Mouse (Mus musculus) midbrain, embryonic 12.5 days (tissue): Measurements from ENCODE around the gene Tctn1. TPM values are rescaled to one million over a fixed set of nuclear protein-coding genes. Genes with fewer than 3 reads are reported as not detected.
"Not testable (repeated sequence)": the region's sequence is repeated elsewhere in the genome, so short reads cannot be mapped to it uniquely, and the experiment has no call there.

ENCODE experiments used
- ATAC-seq: fragments of 200-750 bp; cut with Nextera tagmentation; 2 replicates; pipeline ENCODE4 v1.8.0; 2017; ENCODE audit warnings: low read depth, moderate TSS enrichment, moderate library complexity; ENCODE audit not compliant: low FRiP score
- H3K27ac ChIP-seq: fragments of 300-500 bp; sonication (generic); replicated peaks from 2 replicates; pipeline ENCODE4 v1.5.1; 2016; ENCODE audit warnings: mild to moderate bottlenecking
- H3K27me3 ChIP-seq: fragments of 300-500 bp; sonication (generic); 2 replicates; pipeline ENCODE4 v1.6.1; 2016; ENCODE audit warnings: mild to moderate bottlenecking
- H3K36me3 ChIP-seq: fragments of 300-500 bp; sonication (generic); 2 replicates; pipeline ENCODE4 v1.6.1; 2016
- H3K4me1 ChIP-seq: fragments of 300-500 bp; sonication (generic); 2 replicates; pipeline ENCODE4 v1.6.1; 2016
- H3K4me2 ChIP-seq: fragments of 300-500 bp; sonication (generic); replicated peaks from 2 replicates; pipeline ENCODE4 v1.6.1; 2016; ENCODE audit warnings: mild to moderate bottlenecking, moderate library complexity
- H3K4me3 ChIP-seq: fragments of 300-500 bp; sonication (generic); 2 replicates; pipeline ENCODE4 v1.5.1; 2016; ENCODE audit warnings: mild to moderate bottlenecking
- H3K9ac ChIP-seq: fragments of 300-500 bp; sonication (generic); replicated peaks from 2 replicates; pipeline ENCODE4 v1.6.1; 2016; ENCODE audit warnings: mild to moderate bottlenecking, moderate library complexity
- H3K9me3 ChIP-seq: fragments of 300-500 bp; sonication (generic); 2 replicates; pipeline ENCODE4 v1.6.1; 2016; ENCODE audit warnings: mild to moderate bottlenecking
- WGBS: fragments of 180-500 bp; shearing (Covaris S2); methylation state at CpG from one replicate; pipeline ENCODE4 v1.1.7; 2016; 5-methylcytosine and 5-hydroxymethylcytosine counted together
- polyA plus RNA-seq: library from polyadenylated mRNA; unstranded; fragments of >200 nt; fragmentation: Nextera tagmentation; extraction: Ambion mirVana; gene quantifications from 2 replicates; pipeline ENCODE4 v1.2.1, GENCODE M21; 2016

The Tctn1 gene
- polyA plus RNA-seq, 1 experiment from 2014 or later, result 8.1 TPM

- H3K27me3 ChIP-seq, result no peaks in the 10 kb centered on the region
- H3K4me1 ChIP-seq, result 0 out of 2 replicates have a peak, but pooled peaks cover 7% of the 10 kb centered on the region
- 94% methylated on average over 4 of the region's 4 CpGs for WGBS
Measured at GRCm38 (mm10) chr5:122230816-122231215, 33.4 kb downstream of the Tctn1 start.

GRCm38 (mm10) chr5:122228772-122229171 lies 35.5 kb downstream of the Tctn1 start:
- no peak for ATAC-seq
- Histone ChIP-seq H3K9me3 (peaks cover 7% of the 10 kb centered on the region), H3K4me2 (no peak overlapping the region), H3K36me3 (peaks cover 9% of the 10 kb centered on the region; the same call in 1 of the 2 replicates), H3K4me1 (no peaks in the 10 kb centered on the region), H3K9ac (no peak overlapping the region), H3K27ac (no peak overlapping the region), H3K4me3 (no peak overlapping the region), H3K27me3 (no peaks in the 10 kb centered on the region)
- 75% methylated on average over 3 of the region's 4 CpGs for WGBS

More at GRCm38 (mm10) chr5:122230816-122231215, 33.4 kb downstream of the Tctn1 start:
- H3K27ac ChIP-seq, result no peak overlapping the region
- H3K9me3 ChIP-seq, result peaks cover 7% of the 10 kb centered on the region
- H3K9ac ChIP-seq, result no peak overlapping the region
- H3K36me3 ChIP-seq, result peaks cover 9% of the 10 kb centered on the region; the same call in 1 of the 2 replicates
- ATAC-seq, result no peak
- no peak overlapping the region for H3K4me2 ChIP-seq
- no peak overlapping the region for H3K4me3 ChIP-seq

- Histone ChIP-seq H3K9me3 (peaks cover 7% of the 10 kb centered on the region), H3K27me3 (no peaks in the 10 kb centered on the region), H3K9ac (no peak overlapping the region), H3K4me1 (no peaks in the 10 kb centered on the region), H3K4me3 (no peak overlapping the region), H3K27ac (no peak overlapping the region), H3K4me2 (no peak overlapping the region), H3K36me3 (peaks cover 9% of the 10 kb centered on the region; the same call in 1 of the 2 replicates)
- ATAC-seq, result no peak
- WGBS, result 89% methylated on average over 3 of the region's 3 CpGs
Measured at GRCm38 (mm10) chr5:122228271-122228765, 35.9 kb downstream of the Tctn1 start.

DNA sequence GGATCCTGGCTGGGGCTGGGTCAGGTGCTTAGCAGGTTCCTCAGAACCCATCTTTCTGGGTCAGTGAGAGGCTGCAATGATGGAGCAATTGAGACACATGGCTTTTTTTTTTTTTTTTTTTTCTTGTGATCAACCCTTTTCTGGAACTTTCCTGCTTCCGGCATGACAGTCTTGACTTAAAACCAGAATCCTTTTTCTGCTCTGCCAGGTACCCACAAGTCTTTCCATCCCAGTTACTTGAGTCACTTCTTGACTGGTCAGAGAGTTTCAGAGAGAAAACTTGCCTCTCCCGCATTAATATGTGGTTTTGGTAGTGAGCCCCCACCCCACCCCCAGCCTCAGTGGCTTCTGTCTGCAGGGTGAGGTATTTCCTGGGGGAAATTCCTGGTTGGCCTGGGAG lies 40.0 kb downstream of the Tctn1 start:
- Histone ChIP-seq H3K4me3 (no peak overlapping the region), H3K4me1 (peaks cover 8% of the 10 kb centered on the region; the same call in 1 of the 2 replicates), H3K9me3 (peaks cover 7% of the 10 kb centered on the region), H3K27me3 (no peaks in the 10 kb centered on the region), H3K36me3 (peaks cover 9% of the 10 kb centered on the region; the same call in 1 of the 2 replicates), H3K27ac (no peak overlapping the region), H3K4me2 (no peak overlapping the region), H3K9ac (no peak overlapping the region)
- WGBS, result 96% methylated on average over 2 of the region's 2 CpGs
- no peak for ATAC-seq

GRCm38 (mm10) chr5:122221085-122221484 lies 43.2 kb downstream of the Tctn1 start:
- no peak overlapping the region for H3K27ac ChIP-seq
- no peak overlapping the region for H3K9ac ChIP-seq
- no peak for ATAC-seq
- H3K4me2 ChIP-seq, result no peak overlapping the region
- no peaks in the 10 kb centered on the region for H3K27me3 ChIP-seq
- WGBS, result 94% methylated on average over 4 of the region's 4 CpGs
- H3K9me3 ChIP-seq, result no peaks in the 10 kb centered on the region
- no peaks in the 10 kb centered on the region for H3K36me3 ChIP-seq
- peaks cover 8% of the 10 kb centered on the region; the same call in 1 of the 2 replicates for H3K4me1 ChIP-seq
- H3K4me3 ChIP-seq, result no peak overlapping the region

DNA sequence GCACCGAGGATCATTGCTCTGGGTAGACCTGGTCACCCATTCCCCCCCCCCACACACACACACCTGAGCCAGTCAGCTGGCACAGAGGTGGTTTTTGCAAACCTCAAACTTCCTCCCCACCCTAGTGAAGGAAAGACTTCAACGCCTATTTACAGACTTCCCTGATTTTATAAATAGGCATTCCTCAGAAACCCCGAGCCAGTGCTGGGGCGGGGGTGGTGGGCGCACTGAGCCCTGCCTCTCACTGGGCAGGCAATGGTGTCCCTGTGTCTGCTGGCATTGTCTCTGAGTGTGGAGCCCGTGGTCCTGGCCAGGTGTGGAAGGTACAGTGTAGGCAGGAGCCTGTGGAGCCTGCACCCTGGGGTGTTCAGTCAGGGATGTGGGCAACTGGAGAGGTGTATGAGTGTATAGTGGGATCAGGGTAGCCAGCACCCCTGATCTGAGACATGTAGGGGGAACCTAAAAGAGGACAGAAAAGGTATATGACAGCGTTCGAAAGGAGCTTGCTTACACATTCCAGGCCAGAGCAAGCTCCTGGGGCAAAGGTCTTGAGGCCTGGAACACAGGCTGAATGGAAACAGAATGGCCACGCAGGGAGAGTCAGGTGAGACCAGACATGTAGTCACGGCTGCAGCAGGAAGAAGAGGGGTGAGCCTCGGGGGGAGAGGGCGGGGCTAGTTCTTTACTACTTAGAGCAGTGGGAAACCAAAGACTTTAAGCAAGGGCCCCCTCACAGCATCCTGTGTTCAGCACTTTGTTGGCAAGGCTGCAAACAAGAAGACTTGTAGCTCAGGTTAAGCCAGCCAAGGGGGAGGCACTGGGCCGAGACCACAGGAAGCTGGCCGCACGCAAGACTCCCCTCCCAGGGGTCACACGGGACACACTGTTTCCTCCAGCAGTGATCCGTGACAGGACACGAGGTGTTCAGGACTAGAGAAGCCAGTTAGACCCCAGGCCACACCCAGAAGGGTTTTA lies 44.3 kb downstream of the Tctn1 start:
- ATAC-seq, result no peak
- H3K4me2 ChIP-seq, result no peak overlapping the region
- no peaks in the 10 kb centered on the region for H3K27me3 ChIP-seq
- no peaks in the 10 kb centered on the region for H3K9me3 ChIP-seq
- WGBS, result 77% methylated on average over 18 of the region's 18 CpGs
- peaks cover 8% of the 10 kb centered on the region; the same call in 1 of the 2 replicates for H3K4me1 ChIP-seq
- no peak overlapping the region for H3K9ac ChIP-seq
- H3K4me3 ChIP-seq, result no peak overlapping the region
- no peak overlapping the region for H3K27ac ChIP-seq
- no peaks in the 10 kb centered on the region for H3K36me3 ChIP-seq

- H3K27me3 ChIP-seq, result no peaks in the 10 kb centered on the region
- H3K9ac ChIP-seq, result no peak overlapping the region
- 90% methylated on average over 7 of the region's 7 CpGs for WGBS
- H3K4me2 ChIP-seq, result no peak overlapping the region
- ATAC-seq, result no peak
- H3K36me3 ChIP-seq, result no peaks in the 10 kb centered on the region
- H3K27ac ChIP-seq, result no peak overlapping the region
- no peak overlapping the region for H3K4me3 ChIP-seq
- peaks cover 8% of the 10 kb centered on the region; the same call in 1 of the 2 replicates for H3K4me1 ChIP-seq
- no peaks in the 10 kb centered on the region for H3K9me3 ChIP-seq
Measured at GRCm38 (mm10) chr5:122218928-122219327, 45.3 kb downstream of the Tctn1 start.

DNA sequence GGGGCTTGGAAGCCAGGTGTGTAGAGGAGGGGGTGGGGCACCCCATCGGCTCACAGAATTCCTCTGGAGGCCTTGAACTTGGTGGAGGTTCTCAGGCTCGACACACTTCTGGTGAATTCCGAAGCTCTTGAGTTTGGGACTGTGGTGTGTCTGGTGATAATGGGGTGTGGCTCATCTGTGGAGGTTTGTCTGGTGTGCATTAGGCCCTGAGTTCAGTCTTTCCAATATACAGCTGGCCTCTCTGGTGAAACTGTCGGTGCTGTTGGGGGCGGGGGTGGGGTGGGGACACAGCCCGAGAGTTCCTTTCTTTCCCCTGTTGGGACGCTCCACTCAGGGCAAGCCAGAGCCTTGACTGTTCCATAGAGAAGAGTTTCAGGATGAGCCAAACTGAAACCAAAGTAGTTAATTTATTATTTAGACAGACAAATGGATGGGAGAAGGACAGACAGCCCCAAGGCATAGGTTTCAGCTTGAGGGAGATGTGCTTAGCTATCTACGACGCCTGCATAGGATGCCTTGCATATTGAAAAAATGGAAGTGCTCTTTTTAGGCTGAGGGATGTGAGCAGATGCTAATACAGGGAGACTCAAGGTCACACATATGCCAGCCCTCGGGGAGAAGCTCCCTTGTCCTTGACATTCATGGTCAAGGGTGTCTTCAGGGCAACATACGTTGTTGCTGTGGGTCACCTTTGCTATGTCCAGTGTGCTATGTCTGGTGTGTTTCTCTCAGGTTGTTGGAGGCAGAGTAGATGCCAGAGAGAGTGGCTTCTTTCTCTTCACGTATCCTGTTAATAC lies 46.0 kb downstream of the Tctn1 start:
- Histone ChIP-seq H3K4me2 (no peak overlapping the region), H3K4me1 (peaks cover 8% of the 10 kb centered on the region; the same call in 1 of the 2 replicates), H3K36me3 (no peaks in the 10 kb centered on the region), H3K9ac (no peak overlapping the region), H3K27me3 (no peaks in the 10 kb centered on the region), H3K4me3 (no peak overlapping the region), H3K9me3 (no peaks in the 10 kb centered on the region), H3K27ac (no peak overlapping the region)
- 87% methylated on average over 12 of the region's 12 CpGs for WGBS
- no peak for ATAC-seq

DNA sequence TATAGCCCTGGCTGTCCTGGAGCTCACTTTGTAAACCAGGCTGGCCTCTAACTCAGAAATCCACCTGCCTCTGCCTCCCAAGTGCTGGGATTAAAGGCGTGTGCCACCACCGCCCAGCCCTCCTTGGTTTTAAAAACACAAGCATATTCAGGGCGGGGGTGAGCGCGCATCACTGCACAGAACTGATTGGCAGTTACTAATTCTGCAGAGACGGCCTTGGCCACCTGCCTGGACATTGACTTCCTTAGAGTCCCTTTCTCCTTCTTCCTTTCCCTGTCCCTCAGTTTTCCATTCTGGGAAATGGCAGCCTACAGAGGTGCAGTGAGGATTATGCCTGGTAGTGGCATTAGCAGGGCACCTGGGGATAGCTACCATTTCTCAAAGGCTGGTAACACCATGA lies 46.6 kb downstream of the Tctn1 start:
- Histone ChIP-seq H3K36me3 (no peaks in the 10 kb centered on the region), H3K9ac (no peak overlapping the region), H3K4me2 (no peak overlapping the region), H3K4me1 (peaks cover 7% of the 10 kb centered on the region; the same call in 1 of the 2 replicates), H3K27me3 (no peaks in the 10 kb centered on the region), H3K27ac (no peak overlapping the region), H3K4me3 (no peak overlapping the region), H3K9me3 (no peaks in the 10 kb centered on the region)
- ATAC-seq, result no peak
- 91% methylated on average over 6 of the region's 6 CpGs for WGBS

- no peak overlapping the region for H3K4me3 ChIP-seq
- no peak overlapping the region for H3K27ac ChIP-seq
- H3K4me1 ChIP-seq, result peaks cover 15% of the 10 kb centered on the region
- no peaks in the 10 kb centered on the region for H3K9me3 ChIP-seq
- ATAC-seq, result no peak
- H3K27me3 ChIP-seq, result no peaks in the 10 kb centered on the region
- 95% methylated on average over 6 of the region's 6 CpGs for WGBS
- H3K36me3 ChIP-seq, result no peaks in the 10 kb centered on the region
- H3K4me2 ChIP-seq, result no peak overlapping the region
- no peak overlapping the region for H3K9ac ChIP-seq
Measured at GRCm38 (mm10) chr5:122213861-122214260, 50.4 kb downstream of the Tctn1 start.

- H3K27me3 ChIP-seq, H3K36me3 ChIP-seq, H3K4me3 ChIP-seq, ATAC-seq, H3K27ac ChIP-seq, H3K9me3 ChIP-seq, H3K9ac ChIP-seq, H3K4me2 ChIP-seq: not testable (repeated sequence)
- 92% methylated on average over 1 of the region's 1 CpGs for WGBS
- peaks cover 17% of the 10 kb centered on the region for H3K4me1 ChIP-seq
Measured at GRCm38 (mm10) chr5:122212820-122213219, 51.4 kb downstream of the Tctn1 start.
